In the genomic region with DNA sequence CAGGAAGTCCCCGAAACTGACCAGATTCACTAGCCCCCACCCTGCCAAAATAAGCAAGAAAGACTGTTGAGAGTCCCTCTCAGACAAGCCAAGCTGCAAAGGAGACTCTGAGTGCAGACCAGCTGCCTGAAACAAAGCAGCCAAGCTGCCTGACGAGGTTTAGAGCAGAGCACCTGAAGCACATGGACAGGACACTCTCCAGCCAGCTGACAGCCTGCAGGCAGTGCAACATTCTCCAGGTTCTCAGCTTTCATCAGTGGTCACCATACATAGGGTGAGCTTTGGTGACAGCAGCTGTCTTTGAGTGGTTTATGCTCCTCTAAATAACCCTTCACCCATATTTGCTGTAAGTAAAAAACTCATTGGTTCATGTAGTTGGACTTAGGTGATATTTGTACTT, we compare ENCODE assay signal across 16 mouse cellular contexts.
A peak's percentile ranks its signal among the peaks of the same experiment; 100 is the strongest.
DNase-seq lines count a peak whose midpoint lies in the region; TF ChIP-seq lines count a peak whose summit lies in the region.
"Had no signal": no experiment of that assay in that cellular context is flagged by ENCODE, and none has a peak within 500 bp of the region (broad histone marks: within the 10 kb centered on the region; RNA-seq: fewer than 3 reads in every experiment).

No protein-coding gene starts in this region.

- H3K4me3 ChIP-seq in gastrocnemius, adult 2 months, result no peak overlapping the region
- H3K4me3 ChIP-seq in myocyte, result no peak overlapping the region

- no peak for TF ChIP-seq POLR2A in myocyte (IDR thresholded peaks at IDR 0.05; ENCODE audit: insufficient read length, low read depth)

- no peaks in the 10 kb centered on the region for H3K27me3 ChIP-seq in myocyte (ENCODE audit: control insufficient read depth, insufficient read depth, insufficient read length)
- H3K27me3 ChIP-seq: CH12.LX had no signal

- H3K4me2 ChIP-seq in myocyte (ENCODE audit: low read depth), result no peak overlapping the region

- peak; percentile 25 for DNase-seq in gastrocnemius, adult 2 months
- no peak for DNase-seq in gastrocnemius, adult 18-20 months (ENCODE audit: low spot score)
- no peak for DNase-seq in ovary, adult 18-20 months (ENCODE audit: low spot score)
- DNase-seq: adrenal gland, adult 2 months; adrenal gland, adult 8-10 months; adrenal gland, postnatal 10 days; adrenal gland, postnatal 14 days; adrenal gland, postnatal 25 days; adrenal gland, postnatal 36 days; B cell, adult 2 months; cerebellum, adult 11 months; cerebellum, adult 11-12 months; cerebellum, adult 18-20 months had no signal

- H3K36me3 ChIP-seq in myocyte (ENCODE audit: control insufficient read depth, insufficient read depth), result no peaks in the 10 kb centered on the region
- H3K36me3 ChIP-seq: G1E had no signal

- H3K79me2 ChIP-seq in myocyte (ENCODE audit: control insufficient read depth, insufficient read depth), result no peaks in the 10 kb centered on the region

- H3ac ChIP-seq in myocyte (ENCODE audit: control insufficient read depth, insufficient read length), result no peak overlapping the region

- TF ChIP-seq CTCF in gastrocnemius, adult 2 months (IDR thresholded peaks at IDR 0.05), result no peak

- peak overlapping the region; percentile 9; the same call in 1 of the 2 replicates for H3K27ac ChIP-seq in gastrocnemius, adult 2 months

- intact Hi-C loops in gastrocnemius, adult 2 months (cut with DNase I), result no loop called here

TF ChIP-seq in myocyte, 11 proteins besides CTCF, POLR2A, EP300 and RAD21:
- no peak for TF ChIP-seq CEBPB (IDR thresholded peaks at IDR 0.05; ENCODE audit: insufficient read depth, poor library complexity, severe bottlenecking)
- no peak for TF ChIP-seq TCF3 (IDR thresholded peaks at IDR 0.05; ENCODE audit: insufficient read length, low read depth)
- TF ChIP-seq E2F4 (IDR thresholded peaks at IDR 0.05; ENCODE audit: insufficient read depth), result no peak
- TF ChIP-seq TCF12 (IDR thresholded peaks at IDR 0.05; ENCODE audit: insufficient read depth, poor library complexity, severe bottlenecking), result no peak
- no peak for TF ChIP-seq USF1 (IDR thresholded peaks at IDR 0.05; ENCODE audit: low read depth)
- TF ChIP-seq MYOD1 (IDR thresholded peaks at IDR 0.05; ENCODE audit: control insufficient read depth in 1 of 3, insufficient read length in 2 of 3, low read depth in 2 of 3), result peak in 2 of 3 experiments; percentile 21 to 74
- TF ChIP-seq SRF (IDR thresholded peaks at IDR 0.05; ENCODE audit: control insufficient read depth, insufficient read length, low read depth), result no peak
- TF ChIP-seq POLR2AphosphoS2 (IDR thresholded peaks at IDR 0.05; ENCODE audit: insufficient read length, low read depth), result no peak
- no peak for TF ChIP-seq MAX (IDR thresholded peaks at IDR 0.05; ENCODE audit: low read depth)
- TF ChIP-seq MYOG (IDR thresholded peaks at IDR 0.05; ENCODE audit: control insufficient read depth in 1 of 3, insufficient read depth in 1 of 3, insufficient read length in 2 of 3, low read depth in 2 of 3), result peak in 2 of 3 experiments; percentile 41 to 80
- TF ChIP-seq REST (IDR thresholded peaks at IDR 0.05; ENCODE audit: insufficient read depth, insufficient read length), result no peak
TF ChIP-seq in myocyte: peak in this region for 2.
